Mouse (Mus musculus) megakaryocyte, adult 5-6 weeks (primary cell): Measurements from ENCODE around the gene Tada3. TPM values are rescaled to one million over a fixed set of nuclear protein-coding genes. Genes with fewer than 3 reads are reported as not detected.

ENCODE experiments used
- ATAC-seq: 2 replicates; pipeline ENCODE4 v1.8.0; 2016; ENCODE audit warnings: mild to moderate bottlenecking, inconsistent platforms; ENCODE audit not compliant: poor library complexity, severe bottlenecking
- total RNA-seq, 2 experiments: library from RNA; stranded (forward) in 1 of 2; stranded (reverse) in 1 of 2; fragments of 153-499, 151-499 nt in 1 of 2; fragments of 221-1000, 200-1000 nt in 1 of 2; gene quantifications; 2 replicates each; pipeline versions ENCODE4 v1.2.3 to v1.2.4; 2015 to 2017

The Tada3 gene
- total RNA-seq, 2 experiments from 2014 or later, result 14.1 to 23.6 TPM

- ATAC-seq, result no peak
Measured at GRCm38 (mm10) chr6:113390715-113391114, 13.0 kb upstream of the Tada3 start.

DNA sequence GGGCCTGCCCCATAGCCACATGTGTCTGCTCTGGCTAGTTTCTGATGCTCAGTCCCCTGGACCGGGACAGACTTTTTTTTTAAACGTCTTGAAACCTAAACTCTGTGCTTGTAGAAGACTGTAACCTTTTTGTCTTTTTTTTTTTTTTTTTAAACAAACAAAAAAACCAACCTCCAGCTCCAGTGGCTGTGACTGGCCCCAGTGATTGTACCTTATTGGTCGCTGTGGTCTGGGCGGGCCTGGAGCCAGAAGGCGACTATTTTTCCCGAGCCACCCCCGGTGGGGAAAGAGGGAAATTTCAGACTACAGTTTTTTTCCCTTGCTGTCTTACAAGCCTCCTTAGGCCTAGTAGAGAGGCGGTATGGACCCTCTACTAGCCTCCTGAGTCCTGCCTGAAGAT lies 11.3 kb upstream of the Tada3 start, which contains the start of gene Ttll3:
Ttll3 (plus strand) TSS at position 301 of the 400 bp plus-strand sequence.
- ATAC-seq, result no peak

GRCm38 (mm10) chr6:113386025-113386424 lies 8.3 kb upstream of the Tada3 start:
- no peak for ATAC-seq

DNA sequence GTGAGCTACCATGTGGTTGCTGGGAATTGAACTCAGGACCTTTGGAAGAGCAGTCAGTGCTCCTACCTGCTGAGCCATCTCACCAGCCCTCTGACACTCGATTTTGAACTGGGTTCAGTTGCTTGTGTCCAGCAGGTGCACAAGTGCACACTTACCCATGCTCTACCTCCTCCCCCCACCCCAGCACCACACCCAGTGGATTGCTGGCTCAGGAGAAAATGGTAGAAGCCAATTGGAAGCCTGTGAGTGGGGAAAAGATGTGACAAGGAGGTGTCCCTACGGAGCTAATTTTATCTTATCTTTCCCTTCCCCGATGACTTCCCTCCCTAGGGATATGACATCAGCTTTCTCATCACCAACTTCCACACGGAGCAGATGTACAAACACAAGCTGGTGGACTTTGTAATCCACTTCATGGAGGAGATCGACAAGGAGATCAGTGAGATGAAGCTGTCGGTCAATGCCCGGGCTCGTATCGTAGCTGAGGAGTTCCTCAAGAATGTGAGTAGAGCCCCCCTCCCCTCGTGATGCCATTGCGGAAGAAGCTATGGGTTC lies 7.6 kb upstream of the Tada3 start:
- no peak for ATAC-seq

DNA sequence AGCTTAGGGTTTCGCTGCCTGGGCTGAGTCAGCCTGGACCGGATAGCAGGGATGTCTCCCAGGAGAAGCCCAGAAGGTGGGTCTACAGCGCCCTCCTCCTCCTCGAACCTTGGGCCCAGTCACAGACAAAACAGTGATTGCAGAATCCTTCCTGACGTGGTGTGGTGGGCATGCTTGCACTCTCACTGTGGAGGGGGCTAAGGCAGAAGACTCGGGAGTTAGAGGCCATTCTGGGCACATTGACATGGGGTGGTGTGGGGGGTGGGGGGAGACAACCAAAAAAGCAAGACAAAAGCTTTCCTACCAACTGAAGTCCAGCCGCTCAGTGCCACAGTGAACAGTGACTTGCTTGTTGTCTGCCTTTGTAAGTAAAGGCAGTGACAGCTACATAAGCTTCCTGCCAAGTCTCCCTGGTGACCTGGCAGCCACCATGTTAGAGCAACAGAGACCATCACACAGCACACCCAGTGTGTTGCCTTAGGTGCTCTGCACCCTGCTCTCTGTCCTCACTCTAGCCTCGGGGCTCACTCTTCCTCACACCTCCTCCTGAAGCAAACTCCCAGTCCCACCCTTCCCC lies 6.8 kb upstream of the Tada3 start:
- ATAC-seq, result no peak

- no peak for ATAC-seq
Measured at GRCm38 (mm10) chr6:113380480-113380879, 2.8 kb upstream of the Tada3 start.

GRCm38 (mm10) chr6:113379246-113379645 lies 1.6 kb upstream of the Tada3 start:
- peak; percentile 32 for ATAC-seq

GRCm38 (mm10) chr6:113377172-113377495 lies 549 bp downstream of the Tada3 start:
- no peak for ATAC-seq

DNA sequence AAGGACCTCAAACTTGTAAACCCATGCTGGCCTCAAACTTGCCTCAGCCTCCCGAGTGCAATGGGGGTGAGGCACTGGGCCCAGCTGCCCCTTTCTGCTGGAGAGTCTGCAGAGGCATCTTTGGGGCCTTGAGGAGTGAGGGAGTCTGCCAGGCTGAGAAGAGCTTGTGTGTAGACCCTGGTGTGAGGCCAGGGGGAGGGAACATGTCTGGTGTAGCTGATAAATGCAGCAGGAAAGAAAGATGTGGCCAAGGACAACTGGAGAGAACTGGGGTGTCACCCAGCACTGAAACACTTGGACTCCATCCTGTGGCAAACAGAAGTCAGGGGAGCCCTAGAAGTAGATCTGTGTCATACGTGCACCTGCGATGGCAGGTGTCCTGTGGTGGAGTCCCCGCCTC lies 4.2 kb downstream of the Tada3 start:
- no peak for ATAC-seq

- ATAC-seq, result no peak
Measured at GRCm38 (mm10) chr6:113370194-113370929, 7.3 kb downstream of the Tada3 start.

DNA sequence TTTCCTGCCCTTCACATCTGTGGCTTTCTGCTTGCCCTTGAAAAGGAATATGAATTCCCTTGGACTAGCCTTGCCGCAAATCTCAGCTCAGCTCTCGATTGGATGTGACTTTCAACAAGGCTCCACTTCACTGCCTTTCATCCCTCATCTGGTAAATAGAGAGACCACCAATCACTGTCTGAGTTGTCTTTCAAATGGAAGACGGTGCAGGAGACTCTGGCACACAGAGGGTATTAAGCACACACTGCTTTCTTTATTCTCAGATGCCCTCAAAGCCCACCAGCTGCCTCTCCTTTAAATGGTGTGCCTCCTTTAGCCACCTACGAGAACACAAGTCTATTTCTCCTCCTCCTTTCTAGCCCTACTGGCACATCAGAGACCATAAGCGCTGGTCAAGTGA lies 9.1 kb downstream of the Tada3 start:
- no peak for ATAC-seq

GRCm38 (mm10) chr6:113368124-113368523 lies 9.6 kb downstream of the Tada3 start:
- ATAC-seq, result no peak

DNA sequence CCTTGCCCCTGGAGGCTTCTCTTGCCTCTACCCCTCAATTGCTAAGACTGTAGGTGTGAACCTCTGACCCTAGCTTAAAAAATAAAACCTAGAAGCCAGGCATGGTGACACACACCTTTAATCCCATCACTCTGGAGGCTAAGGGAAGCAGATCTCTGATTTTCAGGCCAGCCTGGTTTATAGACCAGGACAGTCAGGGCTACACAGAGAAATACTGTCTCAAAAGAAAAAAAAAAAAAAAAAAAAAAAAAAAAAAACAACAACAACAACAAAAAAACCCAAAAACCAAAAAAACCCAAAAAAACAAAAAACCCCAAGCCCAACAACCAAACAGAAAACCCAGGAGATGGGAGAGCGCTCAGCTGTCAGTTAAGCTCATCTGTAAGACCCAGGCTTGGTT lies 10.1 kb downstream of the Tada3 start:
- no peak for ATAC-seq

GRCm38 (mm10) chr6:113366639-113367038 lies 11.0 kb downstream of the Tada3 start:
- ATAC-seq, result no peak

GRCm38 (mm10) chr6:113364518-113365135 lies 13.1 kb downstream of the Tada3 start:
- ATAC-seq, result no peak

- ATAC-seq, result no peak
Measured at GRCm38 (mm10) chr6:113362241-113362640, 15.4 kb downstream of the Tada3 start.

DNA sequence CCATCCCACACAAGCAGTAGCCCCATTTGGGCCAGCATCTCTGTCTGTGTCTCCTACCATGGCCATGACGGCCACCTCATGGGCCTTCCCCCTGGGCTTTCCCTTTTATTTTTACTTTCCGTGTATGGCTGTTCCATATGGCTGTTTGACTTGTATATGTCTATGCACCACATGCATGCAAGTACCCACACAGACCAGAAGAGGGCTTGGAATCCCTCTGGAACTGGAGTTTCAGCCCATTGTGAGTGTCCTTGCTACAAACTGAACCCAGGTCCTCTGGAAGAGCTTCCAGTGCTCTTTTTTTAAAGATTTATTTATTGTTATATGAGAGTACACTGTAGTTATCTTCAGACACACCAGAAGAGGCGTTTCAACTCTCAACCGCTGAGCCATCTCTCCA lies 16.2 kb downstream of the Tada3 start:
- no peak for ATAC-seq

- ATAC-seq, result no peak
Measured at GRCm38 (mm10) chr6:113353696-113354095, 24.0 kb downstream of the Tada3 start.

- no peak for ATAC-seq
Measured at GRCm38 (mm10) chr6:113352820-113353219, 24.9 kb downstream of the Tada3 start.

DNA sequence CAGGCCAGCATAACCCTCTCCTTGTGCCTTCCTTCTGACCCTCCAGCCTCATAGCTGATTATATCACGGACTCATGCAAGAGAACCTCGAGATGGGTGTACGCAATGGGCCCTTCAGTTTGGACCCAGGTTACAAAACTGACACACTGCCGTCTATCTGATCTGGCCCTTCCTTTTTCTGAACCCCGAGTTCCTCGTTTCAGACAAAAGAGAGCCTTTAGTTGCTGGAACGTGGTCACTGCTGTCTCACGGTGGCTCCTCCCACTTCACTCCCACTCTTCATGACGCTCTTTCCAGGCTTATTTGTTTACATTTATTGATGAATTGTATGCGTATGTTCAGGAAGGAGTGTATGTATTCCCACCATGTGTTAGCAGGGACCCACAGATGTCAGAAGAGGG lies 26.0 kb downstream of the Tada3 start:
- ATAC-seq, result peak; percentile 96

GRCm38 (mm10) chr6:113351161-113351560 lies 26.5 kb downstream of the Tada3 start:
- ATAC-seq, result peak; percentile 7; the same call in 1 of the 2 replicates

DNA sequence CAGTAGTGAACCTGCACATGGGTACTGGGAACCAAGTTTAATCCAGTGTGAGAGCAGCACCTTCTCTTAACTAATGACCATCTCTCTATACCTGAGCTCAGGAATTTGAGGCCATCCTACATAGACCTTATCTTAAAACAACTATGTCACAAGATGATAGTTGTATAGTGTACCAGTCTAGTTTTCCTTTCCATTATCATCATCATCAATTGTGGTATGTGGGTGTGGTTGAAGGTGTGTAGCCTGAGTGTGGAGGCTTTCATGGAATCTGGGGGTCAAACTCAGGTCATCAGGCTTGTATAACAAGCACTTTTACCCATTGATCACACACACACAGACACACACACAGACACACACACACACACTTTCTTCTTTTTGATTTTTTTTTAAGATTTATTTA lies 27.1 kb downstream of the Tada3 start:
- ATAC-seq, result no peak
